Comparison of ENCODE assay signal across 1 mouse cellular context in the genomic region with DNA sequence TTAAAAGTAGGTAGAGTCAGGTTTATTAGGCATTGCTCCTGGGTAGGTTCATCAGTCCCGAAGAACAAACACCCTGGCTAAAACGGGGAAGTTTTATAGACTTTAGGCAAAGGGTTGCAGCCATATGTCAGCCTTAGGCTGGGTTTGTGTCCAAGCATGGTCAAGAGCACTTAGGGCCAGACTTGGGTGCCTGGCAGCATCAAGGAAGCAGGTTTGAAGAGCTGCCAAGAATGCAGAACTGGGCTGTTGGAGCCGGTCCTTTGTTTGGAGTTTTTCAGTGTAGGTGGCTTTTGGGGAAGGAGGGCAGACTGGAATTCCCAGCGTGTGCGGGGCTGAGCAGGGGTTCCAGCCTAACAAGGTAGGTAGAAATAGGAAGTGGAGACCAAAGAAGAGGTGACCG.
TF ChIP-seq lines count a peak whose summit lies in the region.

No protein-coding gene starts in this region.

TF ChIP-seq in myocyte, 11 proteins besides CTCF, POLR2A, EP300 and RAD21:
- no peak for TF ChIP-seq MAX (IDR thresholded peaks at IDR 0.05; ENCODE audit: low read depth)
- TF ChIP-seq CEBPB (IDR thresholded peaks at IDR 0.05; ENCODE audit: insufficient read depth, poor library complexity, severe bottlenecking): no peak
- TF ChIP-seq POLR2AphosphoS2 (IDR thresholded peaks at IDR 0.05; ENCODE audit: insufficient read length, low read depth): no peak
- no peak for TF ChIP-seq MYOD1 (IDR thresholded peaks at IDR 0.05; ENCODE audit: control insufficient read depth in 1 of 3, insufficient read length in 2 of 3, low read depth in 2 of 3)
- TF ChIP-seq MYOG (IDR thresholded peaks at IDR 0.05; ENCODE audit: control insufficient read depth in 1 of 3, insufficient read depth in 1 of 3, insufficient read length in 2 of 3, low read depth in 2 of 3): no peak
- no peak for TF ChIP-seq E2F4 (IDR thresholded peaks at IDR 0.05; ENCODE audit: insufficient read depth)
- TF ChIP-seq TCF3 (IDR thresholded peaks at IDR 0.05; ENCODE audit: insufficient read length, low read depth): no peak
- no peak for TF ChIP-seq TCF12 (IDR thresholded peaks at IDR 0.05; ENCODE audit: insufficient read depth, poor library complexity, severe bottlenecking)
- TF ChIP-seq SRF (IDR thresholded peaks at IDR 0.05; ENCODE audit: control insufficient read depth, insufficient read length, low read depth): no peak
- TF ChIP-seq USF1 (IDR thresholded peaks at IDR 0.05; ENCODE audit: low read depth): no peak
- TF ChIP-seq REST (IDR thresholded peaks at IDR 0.05; ENCODE audit: insufficient read depth, insufficient read length): no peak
